Mouse (Mus musculus) brain, embryonic 18.5 days (tissue): ENCODE measurements around the gene Mef2c.

ENCODE experiments used
- DNase-seq: peaks from one replicate; pipeline ENCODE4 v3.0.0-alpha.2; 2012; ENCODE audit warnings: low read depth, low spot score

Gene Mef2c

DNA sequence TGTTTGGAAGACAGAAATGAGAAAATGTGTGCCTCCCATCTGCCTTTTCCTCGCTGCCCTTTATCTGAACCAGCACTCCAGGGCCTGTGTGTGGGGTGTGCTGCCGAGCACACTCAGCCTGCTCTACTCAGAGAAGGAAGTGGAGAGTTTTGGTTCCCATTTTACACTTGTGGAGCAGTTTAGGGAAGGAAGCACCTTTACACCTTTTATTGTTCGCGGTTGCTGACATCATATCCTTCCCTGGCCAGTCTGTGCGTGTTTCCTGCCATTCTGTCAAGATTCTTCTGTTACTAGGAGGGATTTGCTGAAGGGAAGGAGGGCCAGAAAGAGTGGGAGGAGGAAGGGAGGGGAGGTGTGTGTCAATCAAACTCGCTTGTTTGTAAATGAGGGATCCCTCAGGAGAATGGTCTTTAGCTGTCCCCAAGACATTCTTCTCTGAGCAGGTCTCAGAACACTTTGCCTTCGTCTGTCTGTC, 68.2 kb downstream of the Mef2c start:
- DNase-seq = no peak

- no peak for DNase-seq
Observed at GRCm38 (mm10) chr13:83572469-83572868, 68.6 kb downstream of the Mef2c start.

DNA sequence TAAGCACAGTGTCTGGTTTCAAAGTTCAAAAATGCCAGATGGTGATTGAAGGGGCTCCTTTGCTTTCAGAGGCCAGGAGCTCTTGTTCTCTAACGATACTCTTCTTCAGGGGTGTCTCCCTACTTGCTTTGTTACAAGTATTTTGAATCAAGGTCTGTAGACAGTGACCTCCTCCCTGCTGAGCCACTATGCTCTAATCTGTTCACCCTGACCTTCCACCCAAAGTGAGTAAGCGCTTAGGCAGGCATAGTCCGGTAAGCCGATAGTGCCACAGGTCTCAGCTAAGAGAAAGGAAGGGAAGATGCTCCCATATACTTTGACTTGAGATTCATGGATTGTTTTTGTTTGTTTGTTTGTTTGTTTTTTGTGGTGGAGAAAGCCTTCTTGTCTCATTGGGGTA, 69.5 kb downstream of the Mef2c start:
- no peak for DNase-seq

DNA sequence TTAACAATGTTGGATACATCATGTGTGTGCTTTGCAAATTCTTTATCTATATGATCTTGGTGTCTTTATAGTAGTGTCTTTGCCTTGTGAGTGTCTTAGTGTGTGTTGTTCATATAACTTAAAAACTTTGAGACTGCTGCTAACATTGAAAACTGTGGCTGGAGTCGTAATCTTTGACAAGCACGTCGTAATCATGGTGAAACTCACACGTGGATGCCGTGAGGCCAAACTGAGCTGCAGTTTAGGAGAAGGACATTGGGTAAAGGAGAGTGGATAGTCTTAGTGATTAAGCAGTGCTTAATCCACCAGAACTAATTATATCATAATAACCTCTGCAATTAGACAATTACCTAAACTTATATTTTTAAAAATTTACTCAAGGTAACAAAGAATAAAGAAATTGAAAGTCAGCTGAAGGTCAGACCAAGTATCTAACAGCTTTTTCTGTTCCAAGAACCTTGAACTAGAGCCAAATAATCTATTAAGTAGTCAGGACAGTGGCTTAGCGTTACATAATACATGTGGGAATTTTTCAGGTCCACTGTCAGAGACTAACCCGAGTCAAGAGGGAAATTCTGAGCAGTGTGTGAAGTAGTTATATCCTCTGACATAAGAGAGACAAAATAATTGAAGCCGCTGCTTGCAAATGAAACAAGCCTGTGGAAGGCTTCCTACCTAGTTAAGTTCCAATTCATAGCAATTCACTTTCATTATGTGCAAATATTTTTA, 70.2 kb downstream of the Mef2c start:
- DNase-seq = no peak

DNA sequence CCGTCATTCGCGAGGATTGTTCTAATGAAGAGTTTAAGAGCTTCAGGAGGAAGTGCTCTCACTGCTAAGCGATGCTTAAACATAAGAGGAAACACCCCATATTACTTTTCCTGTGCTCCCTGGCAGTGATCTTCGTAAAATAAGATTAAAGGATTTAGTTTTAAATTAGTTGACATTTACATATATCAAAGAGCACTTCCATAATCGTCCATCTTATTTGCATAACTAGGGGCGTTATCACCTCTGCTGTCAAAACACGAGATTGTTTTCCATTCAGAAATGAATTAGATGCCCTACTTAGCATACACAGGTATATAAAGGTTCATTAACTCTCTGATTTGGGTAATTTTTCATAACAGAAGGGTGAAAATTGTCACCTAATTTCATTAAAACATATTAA, 71.0 kb downstream of the Mef2c start:
- no peak for DNase-seq

DNA sequence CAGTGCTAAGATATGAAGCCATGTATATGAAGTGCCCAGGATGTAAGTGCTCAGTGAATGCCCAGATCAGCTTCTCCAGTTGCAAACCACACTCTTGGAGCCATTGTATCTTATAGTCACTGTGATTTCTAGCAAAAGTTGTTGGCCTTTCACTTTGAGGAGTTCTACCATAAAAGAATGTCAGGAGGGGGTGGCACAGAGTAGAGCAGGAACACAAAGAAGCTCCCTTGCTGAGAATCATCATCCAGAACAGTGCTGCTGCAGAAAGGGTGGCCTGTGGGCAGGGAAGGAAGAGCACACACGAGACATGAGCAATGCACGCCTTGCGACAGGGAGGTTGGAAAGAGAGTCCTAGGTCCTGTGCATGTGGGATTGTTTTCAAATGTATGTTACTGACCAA, 75.6 kb downstream of the Mef2c start:
- DNase-seq = no peak

DNA sequence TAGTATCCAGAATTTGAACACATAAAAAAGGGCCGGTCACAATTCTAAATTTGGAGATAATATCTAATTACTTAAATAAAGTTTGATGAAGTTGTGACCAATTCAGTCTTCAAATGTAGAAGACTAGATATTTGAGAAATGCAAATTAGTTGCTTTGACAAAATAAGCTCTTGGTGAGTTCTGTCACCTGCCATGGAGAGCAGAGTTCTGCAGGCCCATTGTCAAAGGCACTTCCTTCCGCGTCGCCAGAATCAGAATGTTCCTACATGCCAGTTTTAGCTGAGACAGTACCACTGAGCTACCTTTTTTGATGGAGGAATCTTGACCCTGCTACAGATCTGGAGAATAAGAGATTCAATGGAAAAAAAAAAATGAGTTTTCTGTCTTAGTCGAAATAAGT, 77.0 kb downstream of the Mef2c start:
- no peak for DNase-seq

DNA sequence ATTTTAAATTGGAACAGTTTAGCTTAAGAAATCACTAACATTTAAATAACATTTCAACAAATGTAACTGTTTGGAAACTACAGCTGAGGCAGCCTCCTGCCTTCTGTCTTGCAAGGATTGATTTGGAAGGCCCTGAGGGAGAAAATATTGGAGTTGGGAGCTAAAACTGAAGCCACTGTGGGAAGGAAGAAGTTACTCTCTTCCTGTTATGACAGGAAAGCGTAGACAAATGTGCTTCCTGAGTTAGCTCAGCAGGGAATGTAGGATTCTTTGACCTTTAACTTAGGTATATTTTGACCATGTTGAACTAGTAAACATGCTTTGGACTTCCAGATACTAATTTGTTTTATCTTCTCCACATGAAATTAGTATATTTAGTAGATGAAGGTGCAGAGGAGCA, 78.7 kb downstream of the Mef2c start:
- no peak for DNase-seq

GRCm38 (mm10) chr13:83583881-83584280, 80.0 kb downstream of the Mef2c start:
- no peak for DNase-seq

DNA sequence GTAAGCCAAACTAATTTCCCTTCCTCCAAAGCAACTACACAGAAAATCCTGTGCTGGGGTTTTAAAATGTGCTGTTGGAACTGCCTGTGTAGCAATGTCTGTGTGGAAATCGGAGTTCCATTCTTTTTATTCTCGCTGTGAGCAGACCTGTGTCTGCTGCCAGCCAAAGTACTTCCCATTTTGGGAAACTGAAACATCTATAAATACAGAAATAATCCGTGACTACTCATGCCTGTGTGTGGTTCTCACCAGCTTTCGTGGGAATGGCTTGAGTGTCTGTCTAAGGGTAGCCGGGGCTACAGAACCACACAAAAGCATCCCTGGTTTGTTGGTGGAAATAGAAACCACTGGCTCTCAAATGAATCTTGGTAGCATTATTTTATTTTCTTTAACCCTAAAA, 81.5 kb downstream of the Mef2c start:
- no peak for DNase-seq

GRCm38 (mm10) chr13:83588186-83588585, 84.4 kb downstream of the Mef2c start:
- DNase-seq = no peak

DNA sequence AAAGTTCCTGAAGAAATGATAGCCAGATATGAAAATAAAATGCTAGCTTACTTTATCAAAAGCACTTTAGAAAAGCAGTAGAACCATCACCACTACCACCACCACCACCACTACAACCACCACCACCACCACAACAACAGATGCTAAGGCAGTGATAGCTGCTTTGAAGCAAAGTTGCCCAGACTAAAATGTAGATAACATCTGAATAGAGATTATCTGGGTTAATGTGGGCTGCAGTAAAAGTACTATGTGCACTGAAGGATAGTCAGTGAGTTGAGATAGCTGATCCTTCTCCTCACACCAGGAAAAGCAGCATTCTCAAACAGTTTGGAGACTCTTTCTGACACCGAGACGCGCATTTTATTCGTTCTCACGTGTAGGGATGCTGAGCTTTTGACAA, 87.1 kb downstream of the Mef2c start:
- no peak for DNase-seq

DNA sequence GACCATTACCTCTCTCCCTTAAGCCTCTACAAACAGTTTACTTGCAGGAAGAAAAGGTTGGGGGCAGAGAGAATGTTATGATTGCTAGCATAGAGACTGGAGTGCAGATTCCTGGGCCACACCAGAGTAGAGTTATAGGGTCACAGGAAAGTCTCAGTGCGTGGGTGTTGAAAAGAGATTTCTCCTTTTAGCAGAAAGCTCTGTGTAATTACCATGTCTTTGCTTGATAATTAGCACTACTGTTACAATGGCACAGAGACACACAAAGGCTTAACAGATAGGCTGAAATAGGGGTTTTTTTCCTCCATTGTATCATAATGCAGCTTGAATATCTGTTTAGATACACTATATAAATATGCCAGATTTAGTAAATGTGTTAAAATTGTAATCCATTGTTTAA, 91.6 kb downstream of the Mef2c start:
- no peak for DNase-seq

GRCm38 (mm10) chr13:83596989-83597738, 93.3 kb downstream of the Mef2c start:
- no peak for DNase-seq

GRCm38 (mm10) chr13:83597739-83598210, 93.9 kb downstream of the Mef2c start:
- DNase-seq = no peak

DNA sequence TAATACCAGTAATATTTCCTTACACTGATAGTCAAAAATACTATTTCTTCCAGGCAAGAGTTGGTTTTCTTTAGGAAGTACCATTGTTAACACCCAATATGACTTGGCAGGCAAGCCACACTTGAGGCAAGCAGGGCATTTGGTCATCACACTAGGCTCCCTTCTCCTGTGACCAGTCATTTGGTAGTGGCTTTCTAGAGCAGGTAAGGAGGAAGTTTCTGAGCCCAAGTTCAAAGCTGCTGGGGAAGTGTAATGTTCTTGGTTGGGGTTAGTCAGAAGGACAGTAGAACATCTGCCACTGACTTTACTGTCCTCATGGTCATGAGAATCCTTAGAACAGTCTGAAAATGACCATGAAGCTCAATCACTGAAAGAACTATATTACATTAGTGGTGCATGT, 96.5 kb downstream of the Mef2c start:
- no peak for DNase-seq

DNA sequence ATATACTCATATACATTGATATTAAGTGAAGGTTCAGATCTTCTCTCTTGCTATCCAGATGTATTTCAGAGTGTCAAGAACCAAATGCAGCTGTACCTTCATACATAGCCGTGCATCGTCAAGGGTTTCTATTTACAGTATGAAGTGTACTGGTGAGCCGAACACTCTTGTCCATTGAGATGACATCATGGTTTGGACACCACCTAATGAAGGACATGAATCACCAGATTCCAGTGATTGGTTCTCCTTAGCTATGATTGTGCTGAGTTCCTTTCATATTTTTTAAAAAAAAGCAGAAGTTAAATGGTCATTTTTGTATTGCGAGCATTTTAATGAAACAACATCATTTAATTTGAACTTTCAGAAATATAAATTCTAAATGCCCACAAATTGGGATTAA, 97.9 kb downstream of the Mef2c start:
- DNase-seq = no peak

GRCm38 (mm10) chr13:83603373-83604265, 99.8 kb downstream of the Mef2c start:
- no peak for DNase-seq

DNA sequence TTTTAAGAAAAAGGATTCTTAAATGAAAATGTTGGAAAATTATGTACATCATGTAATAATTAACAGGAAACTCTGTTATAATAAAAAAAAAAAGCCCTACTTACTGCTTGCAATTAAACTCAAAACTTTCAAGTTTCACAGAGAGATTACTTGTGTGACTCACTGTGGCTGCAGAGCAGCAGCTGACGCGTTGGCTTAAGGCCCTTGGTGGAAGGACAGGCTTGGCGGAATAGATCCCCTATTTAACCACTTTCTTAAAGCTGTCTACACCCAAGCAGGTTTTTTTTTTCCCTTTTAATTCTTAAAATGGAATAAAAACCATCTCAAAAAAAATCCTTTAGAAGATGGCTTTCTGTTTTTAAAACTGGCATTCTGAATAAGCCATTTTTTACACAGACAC, 100.5 kb downstream of the Mef2c start:
- no peak for DNase-seq

DNA sequence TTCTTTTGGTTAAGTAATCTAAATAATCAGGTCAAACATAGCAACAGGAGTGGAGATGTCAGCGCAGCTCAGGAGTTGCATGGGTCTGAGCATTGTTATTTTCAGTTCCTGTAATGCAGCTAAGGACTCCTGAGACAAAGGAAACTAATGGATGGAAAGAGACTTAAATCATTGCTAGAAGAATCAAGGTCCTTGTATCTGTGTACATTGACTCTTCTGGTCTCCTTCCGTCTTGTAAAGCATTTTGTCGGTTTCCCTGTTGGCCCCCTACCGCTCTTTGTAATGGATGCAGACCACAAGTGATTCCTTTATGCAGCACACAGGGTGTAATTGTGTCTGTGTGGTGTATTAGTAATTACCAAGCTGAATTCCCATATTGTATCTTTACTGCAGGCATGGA, 101.0 kb downstream of the Mef2c start:
- DNase-seq = no peak

GRCm38 (mm10) chr13:83607883-83608581, 104.2 kb downstream of the Mef2c start:
- DNase-seq = no peak
